27 mouse cellular contexts compared by ENCODE assay signal in the genomic region with DNA sequence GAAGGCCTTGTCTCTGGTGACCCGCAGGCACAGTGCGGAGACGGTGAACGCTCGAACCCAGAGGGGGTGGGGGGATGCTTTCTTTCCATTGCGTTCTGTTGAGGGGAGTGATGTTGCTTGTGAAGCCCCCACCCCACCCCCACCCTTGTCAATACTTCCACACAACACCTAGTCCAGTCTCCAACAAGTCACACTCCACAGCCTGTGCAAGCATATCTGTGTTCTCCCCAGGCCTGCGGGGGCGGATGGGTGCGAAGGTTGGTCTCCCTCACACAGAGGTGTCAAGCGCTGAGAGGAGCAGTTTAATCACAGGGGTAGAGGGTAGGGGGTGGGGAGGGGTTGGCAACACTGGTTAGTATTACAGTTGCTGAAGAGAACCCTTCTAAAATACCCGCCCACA. TPM values are rescaled to one million over a fixed set of nuclear protein-coding genes. Genes with fewer than 3 reads are reported as not detected.
A peak's percentile ranks its signal among the peaks of the same experiment; 100 is the strongest.
DNase-seq lines count a peak whose midpoint lies in the region; ATAC-seq and TF ChIP-seq lines count a peak whose summit lies in the region.
"Had no signal": no experiment of that assay in that cellular context is flagged by ENCODE, and none has a peak within 500 bp of the region (broad histone marks: within the 10 kb centered on the region; RNA-seq: fewer than 3 reads in every experiment).

No protein-coding gene starts in this region.

- H3K9me3 ChIP-seq in kidney, postnatal 0 days (replicated peaks; ENCODE audit: low read length): no peaks in the 10 kb centered on the region
- no peaks in the 10 kb centered on the region for H3K9me3 ChIP-seq in liver, embryonic 12.5 days (replicated peaks)
- no peaks in the 10 kb centered on the region for H3K9me3 ChIP-seq in liver, embryonic 15.5 days (replicated peaks)
- no peaks in the 10 kb centered on the region for H3K9me3 ChIP-seq in hindbrain, postnatal 0 days (ENCODE audit: low read length)
- H3K9me3 ChIP-seq: embryonic facial prominence, embryonic 12.5 days; embryonic facial prominence, embryonic 15.5 days; hindbrain, embryonic 10.5 days; hindbrain, embryonic 13.5 days had no signal

- no peaks in the 10 kb centered on the region for H3K27me3 ChIP-seq in kidney, postnatal 0 days (ENCODE audit: insufficient read depth, low read length)
- 0 out of 2 replicates have a peak, but pooled peaks cover 3% of the 10 kb centered on the region for H3K27me3 ChIP-seq in liver, embryonic 12.5 days (replicated peaks)
- no peaks in the 10 kb centered on the region for H3K27me3 ChIP-seq in liver, embryonic 15.5 days
- H3K27me3 ChIP-seq in hindbrain, postnatal 0 days (ENCODE audit: insufficient read depth, low read length): no peaks in the 10 kb centered on the region
- H3K27me3 ChIP-seq: embryonic facial prominence, embryonic 12.5 days; embryonic facial prominence, embryonic 15.5 days; hindbrain, embryonic 13.5 days had no signal

- no peak for TF ChIP-seq POLR2A in bone marrow, adult 2 months (IDR thresholded peaks at IDR 0.05; ENCODE audit: borderline replicate concordance, control insufficient read depth, low read depth, low read length)

- H3K4me2 ChIP-seq in kidney, postnatal 0 days (ENCODE audit: low read length): no peak overlapping the region
- no peak overlapping the region for H3K4me2 ChIP-seq in liver, embryonic 12.5 days
- peak overlapping the region; percentile 61 for H3K4me2 ChIP-seq in liver, embryonic 15.5 days
- no peak overlapping the region for H3K4me2 ChIP-seq in hindbrain, postnatal 0 days (ENCODE audit: low read depth, low read length)
- H3K4me2 ChIP-seq: embryonic facial prominence, embryonic 12.5 days; embryonic facial prominence, embryonic 15.5 days; heart, embryonic 11.5 days; hindbrain, embryonic 13.5 days had no signal

- DNase-seq in kidney, postnatal 0 days (ENCODE audit: low spot score): peak; percentile 13
- DNase-seq in kidney, postnatal 25 days: no peak
- no peak for DNase-seq in hindbrain, postnatal 0 days (ENCODE audit: low spot score)
- DNase-seq in adrenal gland, adult 18-20 months (ENCODE audit: low spot score in 2 of 2): no peak
- no peak for DNase-seq in lung, adult 18-20 months
- DNase-seq: adrenal gland, adult 8-10 months; adrenal gland, postnatal 36 days; cerebellum, adult 11 months; cerebellum, adult 2 months; cerebellum, adult 9-11 months; cerebellum, postnatal 25 days; forebrain, postnatal 0 days; gastrocnemius, adult 2 months; gastrocnemius, postnatal 14 days; heart, adult 11 months; heart, postnatal 14 days had no signal

- no peak overlapping the region for H3K27ac ChIP-seq in kidney, postnatal 0 days
- H3K27ac ChIP-seq in bone marrow, adult 2 months (ENCODE audit: control insufficient read depth, insufficient read depth, low read depth, low read length, poor library complexity): peak overlapping the region; percentile 28; the same call in 1 of the 2 replicates
- peak overlapping the region; percentile 65; the same call in 1 of the 2 replicates for H3K27ac ChIP-seq in liver, embryonic 12.5 days
- H3K27ac ChIP-seq in liver, embryonic 15.5 days (replicated peaks): peak overlapping the region; percentile 43
- H3K27ac ChIP-seq in hindbrain, postnatal 0 days: no peak overlapping the region
- H3K27ac ChIP-seq: embryonic facial prominence, embryonic 12.5 days; embryonic facial prominence, embryonic 15.5 days; gastrocnemius, adult 2 months; hindbrain, embryonic 10.5 days; hindbrain, embryonic 13.5 days had no signal

- H3K4me1 ChIP-seq in kidney, postnatal 0 days (replicated peaks; ENCODE audit: insufficient read depth, low read length): no peaks in the 10 kb centered on the region
- peaks cover 4% of the 10 kb centered on the region for H3K4me1 ChIP-seq in bone marrow, adult 2 months (ENCODE audit: control insufficient read depth, insufficient read depth, low read length)
- peaks cover 45% of the 10 kb centered on the region for H3K4me1 ChIP-seq in liver, embryonic 12.5 days
- H3K4me1 ChIP-seq in liver, embryonic 15.5 days (replicated peaks): peaks cover 55% of the 10 kb centered on the region
- H3K4me1 ChIP-seq in hindbrain, postnatal 0 days (ENCODE audit: insufficient read depth, low read length): no peaks in the 10 kb centered on the region
- H3K4me1 ChIP-seq: embryonic facial prominence, embryonic 15.5 days; hindbrain, embryonic 10.5 days; hindbrain, embryonic 13.5 days had no signal

- H3K36me3 ChIP-seq in kidney, postnatal 0 days (ENCODE audit: insufficient read depth, low read length): no peaks in the 10 kb centered on the region
- H3K36me3 ChIP-seq in liver, embryonic 12.5 days: no peaks in the 10 kb centered on the region
- H3K36me3 ChIP-seq in liver, embryonic 15.5 days (replicated peaks): no peaks in the 10 kb centered on the region
- no peaks in the 10 kb centered on the region for H3K36me3 ChIP-seq in hindbrain, postnatal 0 days (ENCODE audit: insufficient read depth, low read length)
- H3K36me3 ChIP-seq: embryonic facial prominence, embryonic 15.5 days had no signal

- ATAC-seq in kidney, postnatal 0 days (replicated peaks; ENCODE audit: low FRiP score, low read depth): peak; percentile 22
- ATAC-seq in liver, embryonic 12.5 days: no peak; the same call in 1 of the 2 replicates
- ATAC-seq in liver, embryonic 15.5 days (ENCODE audit: insufficient read depth): peak; percentile 40
- ATAC-seq in hindbrain, postnatal 0 days: no peak
- ATAC-seq: CD4-positive, CD25-positive, alpha-beta regulatory T cell, adult 4 months; forebrain, embryonic 14.5 days; forebrain, postnatal 0 days; hindbrain, embryonic 16.5 days had no signal

- TF ChIP-seq CTCF in kidney, postnatal 0 days (IDR thresholded peaks at IDR 0.05; ENCODE audit: low read depth): no peak
- no peak for TF ChIP-seq CTCF in bone marrow, adult 2 months (IDR thresholded peaks at IDR 0.05; ENCODE audit: control insufficient read depth, insufficient read depth, low read length)
- no peak for TF ChIP-seq CTCF in hindbrain, postnatal 0 days (IDR thresholded peaks at IDR 0.05; ENCODE audit: low read depth)

- H3K9ac ChIP-seq in kidney, postnatal 0 days (ENCODE audit: low read depth, low read length): no peak overlapping the region
- H3K9ac ChIP-seq in liver, embryonic 12.5 days: no peak overlapping the region
- H3K9ac ChIP-seq in liver, embryonic 15.5 days: no peak overlapping the region
- no peak overlapping the region for H3K9ac ChIP-seq in hindbrain, postnatal 0 days (replicated peaks; ENCODE audit: low read length)
- H3K9ac ChIP-seq: embryonic facial prominence, embryonic 12.5 days; embryonic facial prominence, embryonic 15.5 days; forebrain, postnatal 0 days; hindbrain, embryonic 13.5 days had no signal

- no peak overlapping the region for H3K4me3 ChIP-seq in kidney, postnatal 0 days (replicated peaks; ENCODE audit: low read depth, low read length)
- no peak overlapping the region for H3K4me3 ChIP-seq in bone marrow, adult 2 months (replicated peaks; ENCODE audit: control insufficient read depth, low read depth, low read length)
- no peak overlapping the region for H3K4me3 ChIP-seq in liver, embryonic 12.5 days
- H3K4me3 ChIP-seq in liver, embryonic 15.5 days (replicated peaks): no peak overlapping the region
- H3K4me3 ChIP-seq in hindbrain, postnatal 0 days (ENCODE audit: low read length): no peak overlapping the region
- H3K4me3 ChIP-seq: embryonic facial prominence, embryonic 12.5 days; embryonic facial prominence, embryonic 15.5 days; gastrocnemius, adult 2 months; hindbrain, embryonic 10.5 days; hindbrain, embryonic 13.5 days had no signal

- 49% methylated on average over 11 of the region's 11 CpGs for WGBS in kidney, postnatal 0 days
- WGBS in bone marrow, adult 2 months: 86% methylated on average over 11 of the region's 11 CpGs
- WGBS in liver, embryonic 12.5 days (ENCODE audit: insufficient replicate concordance): 82% methylated on average over 11 of the region's 11 CpGs
- 80% methylated on average over 11 of the region's 11 CpGs for WGBS in liver, embryonic 15.5 days (ENCODE audit: insufficient replicate concordance)
- 91% methylated on average over 11 of the region's 11 CpGs for WGBS in hindbrain, postnatal 0 days

RNA-seq across cellular contexts. Expression of gene Ttll12, which starts 11.3 kb away (rescaled TPM):
- 22.4 and 25.1 TPM in 2 replicates for polyA plus RNA-seq in kidney, postnatal 0 days (2015; fragmentation: Nextera tagmentation; extraction: Ambion mirVana)
- 18.6 and 19.8 TPM in 2 replicates for polyA plus RNA-seq in bone marrow, adult 2 months (2011; ENCODE audit: insufficient read depth, insufficient read length, low replicate concordance, missing spikeins)
- polyA plus RNA-seq in liver, embryonic 12.5 days (2016; fragmentation: Nextera tagmentation; extraction: Ambion mirVana): 62.7 and 64.0 TPM in 2 replicates
- polyA plus RNA-seq in liver, embryonic 15.5 days (2015; fragmentation: Nextera tagmentation; extraction: Ambion mirVana): 35.6 and 38.5 TPM in 2 replicates
- total RNA-seq in hindbrain, postnatal 0 days (2014; rRNA removed): 56.9 and 60.6 TPM in 2 replicates
- 31.3 and 32.6 TPM in 2 replicates for polyA plus RNA-seq in hindbrain, postnatal 0 days (2015; fragmentation: Nextera tagmentation; extraction: Ambion mirVana)
- 10 to 100 TPM; 27.9 to 30.4 TPM for total RNA-seq in adrenal gland, adult 18-20 months (2021)

RNA-seq across cellular contexts. Expression of gene Mcat, which starts 42.6 kb away (rescaled TPM):
- 37.6 and 41.2 TPM in 2 replicates for polyA plus RNA-seq in kidney, postnatal 0 days (2015; fragmentation: Nextera tagmentation; extraction: Ambion mirVana)
- 5.4 and 11.0 TPM in 2 replicates for polyA plus RNA-seq in bone marrow, adult 2 months (2011; ENCODE audit: insufficient read depth, insufficient read length, low replicate concordance, missing spikeins)
- 27.1 and 28.1 TPM in 2 replicates for polyA plus RNA-seq in liver, embryonic 12.5 days (2016; fragmentation: Nextera tagmentation; extraction: Ambion mirVana)
- 15.4 and 16.8 TPM in 2 replicates for polyA plus RNA-seq in liver, embryonic 15.5 days (2015; fragmentation: Nextera tagmentation; extraction: Ambion mirVana)
- 50.1 and 54.2 TPM in 2 replicates for total RNA-seq in hindbrain, postnatal 0 days (2014; rRNA removed)
- polyA plus RNA-seq in hindbrain, postnatal 0 days (2015; fragmentation: Nextera tagmentation; extraction: Ambion mirVana): 35.2 and 36.9 TPM in 2 replicates
- total RNA-seq in adrenal gland, adult 18-20 months (2021): 10 to 100 TPM; 31.1 to 41.3 TPM

RNA-seq across cellular contexts. Expression of gene Tspo, which starts 42.8 kb away (rescaled TPM):
- 159 and 169 TPM in 2 replicates for polyA plus RNA-seq in kidney, postnatal 0 days (2015; fragmentation: Nextera tagmentation; extraction: Ambion mirVana)
- polyA plus RNA-seq in bone marrow, adult 2 months (2011; ENCODE audit: insufficient read depth, insufficient read length, low replicate concordance, missing spikeins): 80.1 and 97.0 TPM in 2 replicates
- 186 and 192 TPM in 2 replicates for polyA plus RNA-seq in liver, embryonic 12.5 days (2016; fragmentation: Nextera tagmentation; extraction: Ambion mirVana)
- 202 and 217 TPM in 2 replicates for polyA plus RNA-seq in liver, embryonic 15.5 days (2015; fragmentation: Nextera tagmentation; extraction: Ambion mirVana)
- 5.0 and 9.6 TPM in 2 replicates for total RNA-seq in hindbrain, postnatal 0 days (2014; rRNA removed)
- 17.1 and 17.3 TPM in 2 replicates for polyA plus RNA-seq in hindbrain, postnatal 0 days (2015; fragmentation: Nextera tagmentation; extraction: Ambion mirVana)
- 100 to 1,000 TPM; 395 to 578 TPM for total RNA-seq in adrenal gland, adult 18-20 months (2021)

Comparison
In these comparisons a context has a peak if more than half of its experiments do, and no peak if none do; other contexts are left out.
1. ATAC-seq: peak in kidney, postnatal 0 days (single experiment) and liver, embryonic 15.5 days (single experiment); none in liver, embryonic 12.5 days (single experiment) and hindbrain, postnatal 0 days (single experiment).
2. H3K27ac ChIP-seq: peak in bone marrow, adult 2 months (single experiment), liver, embryonic 12.5 days (single experiment) and liver, embryonic 15.5 days (single experiment); none in kidney, postnatal 0 days (single experiment) and hindbrain, postnatal 0 days (single experiment).